Mouse (Mus musculus): ENCODE measurements around the gene Vmn1r191. TPM values are rescaled to one million over a fixed set of nuclear protein-coding genes. Genes with fewer than 3 reads are reported as not detected.
"Not testable (repeated sequence)": the region's sequence is repeated elsewhere in the genome, so short reads cannot be mapped to it uniquely, and the experiment has no call there.

Vmn1r191 gene
- polyA plus RNA-seq (2016; fragmentation: Nextera tagmentation; extraction: Ambion mirVana): not detected in 2 replicates

- 73% methylated on average over 1 of the region's 1 CpGs for WGBS
- H3K9me3 ChIP-seq: no peaks in the 10 kb centered on the region
- H3K4me3 ChIP-seq: no peak within 1 kb of the TSS
These were observed at the start of gene Vmn1r191 for GRCm38 (mm10) chr13:22183869-22184268. Vmn1r191 (minus strand) TSS chr13:22183969.

GRCm38 (mm10) chr13:22223060-22223459, 39.3 kb upstream of the Vmn1r191 start, which contains the start of gene Vmn1r193:
Vmn1r193 (minus strand) TSS chr13:22223160.
- not testable (repeated sequence) for H3K4me1 ChIP-seq; H3K9me3 ChIP-seq; H3K4me3 ChIP-seq; H3K27me3 ChIP-seq (ENCODE audit: poor library complexity, severe bottlenecking); DNase-seq (ENCODE audit: extremely low spot score, low spot score); H3K27ac ChIP-seq; H3K36me3 ChIP-seq (replicated peaks)
- 74% methylated on average over 1 of the region's 1 CpGs for whole genome bisulfite sequencing

More at GRCm38 (mm10) chr13:22183869-22184268, at the start of gene Vmn1r191:
- H3K27ac ChIP-seq: no peak within 1 kb of the TSS
- no peaks in the 10 kb centered on the region for H3K36me3 ChIP-seq (replicated peaks)
- no peak for DNase-seq (ENCODE audit: extremely low spot score, low spot score)
- H3K27me3 ChIP-seq (ENCODE audit: poor library complexity, severe bottlenecking): no peaks in the 10 kb centered on the region
- no peaks in the 10 kb centered on the region for H3K4me1 ChIP-seq

- WGBS: 73% methylated on average over 3 of the region's 3 CpGs
- not testable (repeated sequence) for H3K4me1 ChIP-seq; DNase-seq (ENCODE audit: extremely low spot score, low spot score); H3K27me3 ChIP-seq (ENCODE audit: poor library complexity, severe bottlenecking); H3K4me3 ChIP-seq; H3K36me3 ChIP-seq (replicated peaks); H3K9me3 ChIP-seq; H3K27ac ChIP-seq
These were observed 9.0 kb upstream of the Vmn1r191 start for GRCm38 (mm10) chr13:22192756-22193155.

GRCm38 (mm10) chr13:22191041-22191440, 7.3 kb upstream of the Vmn1r191 start, which contains the start of gene Vmn1r192:
Vmn1r192 (minus strand) TSS chr13:22191141.
- Histone ChIP-seq H3K9me3 (no peaks in the 10 kb centered on the region), H3K27me3 (ENCODE audit: poor library complexity, severe bottlenecking) (no peaks in the 10 kb centered on the region), H3K4me1 (no peaks in the 10 kb centered on the region), H3K4me3 (no peak within 1 kb of the TSS), H3K27ac (no peak within 1 kb of the TSS), H3K36me3 (replicated peaks) (no peaks in the 10 kb centered on the region)
- DNase-seq (ENCODE audit: extremely low spot score, low spot score): no peak

GRCm38 (mm10) chr13:22190385-22190784, 6.6 kb upstream of the Vmn1r191 start:
- Histone ChIP-seq H3K36me3 (replicated peaks) (no peaks in the 10 kb centered on the region), H3K27ac (no peak overlapping the region), H3K4me3 (no peak overlapping the region), H3K4me1 (no peaks in the 10 kb centered on the region), H3K9me3 (no peaks in the 10 kb centered on the region), H3K27me3 (ENCODE audit: poor library complexity, severe bottlenecking) (no peaks in the 10 kb centered on the region)
- DNase-seq (ENCODE audit: extremely low spot score, low spot score): no peak
- WGBS: 93% methylated on average over 2 of the region's 2 CpGs

GRCm38 (mm10) chr13:22189313-22189712, 5.5 kb upstream of the Vmn1r191 start:
- Histone ChIP-seq H3K4me3 (no peak overlapping the region), H3K36me3 (replicated peaks) (no peaks in the 10 kb centered on the region), H3K9me3 (no peaks in the 10 kb centered on the region), H3K27ac (no peak overlapping the region), H3K27me3 (ENCODE audit: poor library complexity, severe bottlenecking) (no peaks in the 10 kb centered on the region), H3K4me1 (no peaks in the 10 kb centered on the region)
- WGBS: 93% methylated on average over 2 of the region's 2 CpGs
- DNase-seq (ENCODE audit: extremely low spot score, low spot score): no peak

- WGBS: 93% methylated on average over 15 of the region's 15 CpGs
- Histone ChIP-seq H3K27me3 (ENCODE audit: poor library complexity, severe bottlenecking) (no peaks in the 10 kb centered on the region), H3K4me1 (no peaks in the 10 kb centered on the region), H3K36me3 (replicated peaks) (no peaks in the 10 kb centered on the region), H3K27ac (no peak overlapping the region), H3K9me3 (peaks cover 12% of the 10 kb centered on the region), H3K4me3 (no peak overlapping the region)
- no peak for DNase-seq (ENCODE audit: extremely low spot score, low spot score)
These were observed 15.4 kb downstream of the Vmn1r191 start for GRCm38 (mm10) chr13:22168416-22168815.

GRCm38 (mm10) chr13:22136495-22137293, 47.1 kb downstream of the Vmn1r191 start:
- not testable (repeated sequence) for DNase-seq (ENCODE audit: extremely low spot score, low spot score); H3K4me1 ChIP-seq; H3K4me3 ChIP-seq; H3K36me3 ChIP-seq (replicated peaks); H3K27ac ChIP-seq; H3K9me3 ChIP-seq; H3K27me3 ChIP-seq (ENCODE audit: poor library complexity, severe bottlenecking)
- WGBS: 80% methylated on average over 5 of the region's 5 CpGs

Small RNA genes lying within 50 kb of the gene (microRNA-seq; reads per million reads assigned to microRNA genes)
- gene Gm23282: not detected
- gene Gm25084: not detected

Other genes with a start within 250 kb of the Vmn1r191 start
- gene Zfp184, start 238.9 kb downstream of the Vmn1r191 start, polyA plus RNA-seq (2016; fragmentation: Nextera tagmentation; extraction: Ambion mirVana): 24.3 and 26.8 TPM in 2 replicates
- gene Pom121l2, start 202.8 kb downstream of the Vmn1r191 start, polyA plus RNA-seq (2016; fragmentation: Nextera tagmentation; extraction: Ambion mirVana): 0.09 TPM in 1 of 2 replicates, not detected in the other
- 0.26 and 0.41 TPM in 2 replicates for gene Prss16, start 174.2 kb downstream of the Vmn1r191 start, polyA plus RNA-seq (2016; fragmentation: Nextera tagmentation; extraction: Ambion mirVana)
- 12.1 and 14.3 TPM in 2 replicates for gene Hist1h2ah, start 148.4 kb downstream of the Vmn1r191 start, polyA plus RNA-seq (2016; fragmentation: Nextera tagmentation; extraction: Ambion mirVana)
- 6.4 and 7.7 TPM in 2 replicates for gene Hist1h2bk, start 148.1 kb downstream of the Vmn1r191 start, polyA plus RNA-seq (2016; fragmentation: Nextera tagmentation; extraction: Ambion mirVana)
- gene Hist1h4i, start 142.6 kb downstream of the Vmn1r191 start, polyA plus RNA-seq (2016; fragmentation: Nextera tagmentation; extraction: Ambion mirVana): 53.1 and 58.6 TPM in 2 replicates
- gene Hist1h2ag, start 141.0 kb downstream of the Vmn1r191 start, polyA plus RNA-seq (2016; fragmentation: Nextera tagmentation; extraction: Ambion mirVana): 54.9 and 55.0 TPM in 2 replicates
- gene Hist1h2bj, start 140.8 kb downstream of the Vmn1r191 start, polyA plus RNA-seq (2016; fragmentation: Nextera tagmentation; extraction: Ambion mirVana): 11.7 and 14.9 TPM in 2 replicates
- not detected in 2 replicates for gene Vmn1r188, start 99.5 kb downstream of the Vmn1r191 start, polyA plus RNA-seq (2016; fragmentation: Nextera tagmentation; extraction: Ambion mirVana)
- gene Vmn1r189, start 78.1 kb downstream of the Vmn1r191 start, polyA plus RNA-seq (2016; fragmentation: Nextera tagmentation; extraction: Ambion mirVana): not detected in 2 replicates
- not detected in 2 replicates for gene Vmn1r192, start 7.2 kb upstream of the Vmn1r191 start, polyA plus RNA-seq (2016; fragmentation: Nextera tagmentation; extraction: Ambion mirVana)
- gene Vmn1r193, start 39.2 kb upstream of the Vmn1r191 start, polyA plus RNA-seq (2016; fragmentation: Nextera tagmentation; extraction: Ambion mirVana): not detected in 2 replicates
- gene Vmn1r194, start 60.2 kb upstream of the Vmn1r191 start, polyA plus RNA-seq (2016; fragmentation: Nextera tagmentation; extraction: Ambion mirVana): not detected in 2 replicates
- not detected in 2 replicates for gene Vmn1r195, start 86.6 kb upstream of the Vmn1r191 start, polyA plus RNA-seq (2016; fragmentation: Nextera tagmentation; extraction: Ambion mirVana)
- not detected in 2 replicates for gene Vmn1r196, start 106.0 kb upstream of the Vmn1r191 start, polyA plus RNA-seq (2016; fragmentation: Nextera tagmentation; extraction: Ambion mirVana)
- not detected in 2 replicates for gene Vmn1r197, start 140.6 kb upstream of the Vmn1r191 start, polyA plus RNA-seq (2016; fragmentation: Nextera tagmentation; extraction: Ambion mirVana)
- gene Vmn1r198, start 166.4 kb upstream of the Vmn1r191 start, polyA plus RNA-seq (2016; fragmentation: Nextera tagmentation; extraction: Ambion mirVana): not detected in 2 replicates
- gene Vmn1r199, start 195.8 kb upstream of the Vmn1r191 start, polyA plus RNA-seq (2016; fragmentation: Nextera tagmentation; extraction: Ambion mirVana): not detected in 2 replicates
- gene Vmn1r200, start 206.4 kb upstream of the Vmn1r191 start, polyA plus RNA-seq (2016; fragmentation: Nextera tagmentation; extraction: Ambion mirVana): not detected in 2 replicates

Data from forebrain, embryonic 10.5 days (tissue).